Mouse (Mus musculus) myocyte (in vitro differentiated cells): Measurements from ENCODE around the gene Myh7.

Source experiments
- CEBPB ChIP-seq: IDR thresholded peaks from 2 replicates; pipeline ENCODE4 v1.6.1; 2011; ENCODE audit warnings: mild to moderate bottlenecking, moderate library complexity; ENCODE audit not compliant: poor library complexity, insufficient read depth, severe bottlenecking
- E2F4 ChIP-seq: IDR thresholded peaks from one replicate; pipeline ENCODE4 v1.6.1; 2011; ENCODE audit warnings: mild to moderate bottlenecking, control low read depth, moderate library complexity; ENCODE audit not compliant: insufficient read depth
- MAX ChIP-seq: IDR thresholded peaks from one replicate; pipeline ENCODE4 v1.6.1; 2011; ENCODE audit warnings: low read depth, mild to moderate bottlenecking, control low read depth
- POLR2A ChIP-seq: IDR thresholded peaks from one replicate; pipeline ENCODE4 v1.6.1; 2011; ENCODE audit warnings: low read depth, mild to moderate bottlenecking, control low read depth, moderate library complexity; ENCODE audit not compliant: insufficient read length
- REST ChIP-seq: IDR thresholded peaks from one replicate; pipeline ENCODE4 v1.6.1; 2011; ENCODE audit warnings: mild to moderate bottlenecking, control low read depth, moderate library complexity; ENCODE audit not compliant: insufficient read depth, insufficient read length
- SRF ChIP-seq: IDR thresholded peaks from one replicate; pipeline ENCODE4 v1.6.1; 2011; ENCODE audit warnings: low read depth; ENCODE audit not compliant: control insufficient read depth, insufficient read length
- TCF3 ChIP-seq: IDR thresholded peaks from one replicate; pipeline ENCODE4 v1.6.1; 2011; ENCODE audit warnings: low read depth, control low read depth; ENCODE audit not compliant: insufficient read length

DNA sequence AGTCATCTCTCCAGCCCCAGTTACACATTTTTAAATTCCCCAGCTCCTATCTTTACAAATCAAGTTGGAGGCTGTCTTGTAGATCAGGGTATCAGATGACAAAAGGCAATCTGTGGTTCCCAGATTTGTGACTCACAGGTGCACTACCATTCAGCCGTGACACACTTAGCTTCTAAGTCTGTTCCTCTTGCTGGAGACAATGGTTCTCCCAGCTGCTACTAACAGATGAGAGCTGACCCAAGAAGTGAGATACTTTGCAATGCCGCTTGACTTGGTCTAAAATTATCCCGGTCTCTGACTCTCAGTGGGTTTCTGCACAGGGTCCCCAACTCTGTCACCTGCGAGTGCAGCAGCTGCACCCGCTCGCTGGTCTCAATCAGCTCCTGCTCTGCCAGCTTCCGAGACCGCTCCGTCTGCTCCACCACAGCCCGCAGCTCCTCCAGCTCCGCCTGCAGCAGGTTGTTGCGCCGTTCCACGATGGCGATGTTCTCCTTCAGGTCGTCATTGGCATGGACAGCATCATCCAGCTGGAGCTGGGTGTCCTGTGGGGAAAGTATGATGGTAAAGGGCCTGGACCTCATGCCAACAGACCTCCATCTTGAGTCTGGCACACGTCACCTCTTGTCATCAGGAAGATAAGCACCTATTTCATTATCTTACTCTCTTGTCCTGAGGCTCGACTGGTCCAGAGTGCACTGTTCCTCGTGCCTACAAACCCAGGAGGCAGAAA lies 48.3 kb downstream of the Myh7 start:
- no peak for TF ChIP-seq TCF3
- no peak for TF ChIP-seq POLR2A
- TF ChIP-seq REST: no peak
- TF ChIP-seq MAX: no peak
- TF ChIP-seq E2F4: no peak
- no peak for TF ChIP-seq CEBPB
- no peak for TF ChIP-seq SRF
